Mouse (Mus musculus) MEL (cell line): ENCODE results near the gene Itpk1. TPM values are rescaled to one million over a fixed set of nuclear protein-coding genes. Genes with fewer than 3 reads are reported as not detected.
A peak's percentile ranks its signal among the peaks of the same experiment; 100 is the strongest.

Experiments
- DNase-seq: peaks from one replicate; pipeline ENCODE4 v3.0.0; 2011; ENCODE audit warnings: low read depth, low spot score
- H3K27ac ChIP-seq: 2 replicates; pipeline ENCODE4 v1.5.1; 2012; ENCODE audit warnings: low read depth, mild to moderate bottlenecking, control low read depth, low read length, moderate library complexity; ENCODE audit not compliant: control insufficient read depth
- H3K27me3 ChIP-seq, 2 experiments: fragments of 150-350 bp in 1 of 2; sonication (generic) in 1 of 2; 2 replicates each; pipeline ENCODE4 v1.6.1; 2012; ENCODE audit warnings: low read length in 2 of 2, mild to moderate bottlenecking in 2 of 2, improper control_type of control experiment in 1 of 2, moderate library complexity in 1 of 2; ENCODE audit not compliant: insufficient read depth in 2 of 2, control insufficient read depth in 1 of 2
- H3K36me3 ChIP-seq, 2 experiments: 2 replicates each; pipeline ENCODE4 v1.6.1; 2012 to 2014; ENCODE audit warnings: low read length in 2 of 2, improper control_type of control experiment in 1 of 2, inconsistent platforms in 1 of 2, mild to moderate bottlenecking in 1 of 2; ENCODE audit not compliant: insufficient read depth in 2 of 2, control insufficient read depth in 1 of 2
- H3K4me1 ChIP-seq, 2 experiments: fragments of 150-350 bp in 1 of 2; sonication (generic) in 1 of 2; 2 replicates each; pipeline ENCODE4 v1.6.1; 2012; ENCODE audit warnings: low read length in 2 of 2, improper control_type of control experiment in 1 of 2, mild to moderate bottlenecking in 1 of 2; ENCODE audit not compliant: insufficient read depth in 2 of 2, control insufficient read depth in 1 of 2
- H3K4me3 ChIP-seq, 2 experiments: fragments of 150-350 bp in 1 of 2; sonication (generic) in 1 of 2; 2 replicates each; pipeline ENCODE4 v1.5.1; 2012; ENCODE audit warnings: low read depth in 2 of 2, low read length in 2 of 2, mild to moderate bottlenecking in 2 of 2, moderate library complexity in 2 of 2, control low read depth in 1 of 2, improper control_type of control experiment in 1 of 2; ENCODE audit not compliant: control insufficient read depth in 1 of 2, insufficient read depth in 1 of 2
- H3K79me2 ChIP-seq: 2 replicates; pipeline ENCODE4 v1.6.1; 2012; ENCODE audit warnings: mild to moderate bottlenecking, low read length, moderate library complexity; ENCODE audit not compliant: control insufficient read depth, poor library complexity, insufficient read depth
- H3K9ac ChIP-seq: 2 replicates; pipeline ENCODE4 v1.6.1; 2012; ENCODE audit warnings: low read depth, mild to moderate bottlenecking, control low read depth, low read length, moderate library complexity; ENCODE audit not compliant: control insufficient read depth, poor library complexity, severe bottlenecking
- H3K9me3 ChIP-seq: fragments of 150-350 bp; sonication (generic); replicated peaks from 2 replicates; pipeline ENCODE4 v1.6.1; 2012; ENCODE audit warnings: mild to moderate bottlenecking, low read length, improper control_type of control experiment, moderate library complexity; ENCODE audit not compliant: insufficient read depth
- BHLHE40 ChIP-seq: IDR thresholded peaks from 2 replicates; pipeline ENCODE4 v1.6.1; 2012; ENCODE audit warnings: low read depth, mild to moderate bottlenecking, inconsistent platforms, low read length, improper control_type of control experiment, borderline replicate concordance
- CHD1 ChIP-seq: IDR thresholded peaks from 2 replicates; pipeline ENCODE4 v1.6.1; 2012; ENCODE audit warnings: low read depth, mild to moderate bottlenecking, inconsistent platforms, low read length, improper control_type of control experiment
- CHD2 ChIP-seq: IDR thresholded peaks from 2 replicates; pipeline ENCODE4 v1.6.1; 2011; ENCODE audit warnings: low read length, improper control_type of control experiment
- ETS1 ChIP-seq: IDR thresholded peaks from 2 replicates; pipeline ENCODE4 v1.6.1; 2012; ENCODE audit warnings: low read depth, mild to moderate bottlenecking, inconsistent platforms, low read length, improper control_type of control experiment, moderate library complexity
- GABPA ChIP-seq: IDR thresholded peaks from 2 replicates; pipeline ENCODE4 v1.6.1; 2012; ENCODE audit warnings: low read depth, mild to moderate bottlenecking, inconsistent platforms, low read length, improper control_type of control experiment, moderate library complexity
- GATA1 ChIP-seq: IDR thresholded peaks from 2 replicates; pipeline ENCODE4 v1.6.1; 2011; ENCODE audit warnings: low read depth, low read length, improper control_type of control experiment
- KAT2A ChIP-seq: conservative IDR thresholded peaks from 2 replicates; pipeline ENCODE4 v1.6.1; 2012; ENCODE audit warnings: low read depth, low read length, improper control_type of control experiment, inconsistent platforms
- MEF2A ChIP-seq: IDR thresholded peaks from 2 replicates; pipeline ENCODE4 v1.6.1; 2014; ENCODE audit warnings: low read depth, mild to moderate bottlenecking, inconsistent platforms, low read length, improper control_type of control experiment; ENCODE audit not compliant: poor library complexity, insufficient replicate concordance, severe bottlenecking; ENCODE audit errors: extremely low read depth
- MXI1 ChIP-seq: IDR thresholded peaks from 2 replicates; pipeline ENCODE4 v1.6.1; 2011; ENCODE audit warnings: mild to moderate bottlenecking, low read depth, low read length, improper control_type of control experiment
- MYB ChIP-seq: IDR thresholded peaks from 2 replicates; pipeline ENCODE4 v1.6.1; 2011; ENCODE audit warnings: mild to moderate bottlenecking, low read depth, low read length, improper control_type of control experiment
- NELFE ChIP-seq: IDR thresholded peaks from 2 replicates; pipeline ENCODE4 v1.6.1; 2011; ENCODE audit warnings: low read depth, low read length, improper control_type of control experiment
- NRF1 ChIP-seq: IDR thresholded peaks from 2 replicates; pipeline ENCODE4 v1.6.1; 2014; ENCODE audit warnings: low read depth, mild to moderate bottlenecking, inconsistent platforms, low read length, improper control_type of control experiment, moderate library complexity; ENCODE audit not compliant: poor library complexity, insufficient read depth, severe bottlenecking
- POLR2A ChIP-seq, 2 experiments: IDR thresholded peaks; 2 replicates each; pipeline ENCODE4 v1.6.1; 2011 to 2012; ENCODE audit warnings: low read length in 2 of 2, mild to moderate bottlenecking in 2 of 2, control low read depth in 1 of 2, improper control_type of control experiment in 1 of 2, low read depth in 1 of 2, moderate library complexity in 1 of 2; ENCODE audit not compliant: control insufficient read depth in 1 of 2, insufficient read depth in 1 of 2, poor library complexity in 1 of 2
- POLR2AphosphoS5 ChIP-seq: IDR thresholded peaks from 2 replicates; pipeline ENCODE4 v1.6.1; 2012; ENCODE audit warnings: low read depth, borderline replicate concordance, mild to moderate bottlenecking, inconsistent platforms, low read length, moderate library complexity, mixed read lengths
- RAD21 ChIP-seq: IDR thresholded peaks from 2 replicates; pipeline ENCODE4 v1.6.1; 2011; ENCODE audit warnings: mild to moderate bottlenecking, low read depth, low read length, improper control_type of control experiment
- RCOR1 ChIP-seq: IDR thresholded peaks from 2 replicates; pipeline ENCODE4 v1.6.1; 2012; ENCODE audit warnings: low read depth, mild to moderate bottlenecking, inconsistent platforms, low read length, improper control_type of control experiment
- SIN3A ChIP-seq: IDR thresholded peaks from 2 replicates; pipeline ENCODE4 v1.6.1; 2012; ENCODE audit warnings: low read length, improper control_type of control experiment, inconsistent platforms
- TAL1 ChIP-seq: IDR thresholded peaks from 2 replicates; pipeline ENCODE4 v1.6.1; 2012; ENCODE audit warnings: mild to moderate bottlenecking, inconsistent platforms, low read length, moderate library complexity, mixed read lengths
- TBP ChIP-seq: IDR thresholded peaks from 2 replicates; pipeline ENCODE4 v1.8.0; 2011; ENCODE audit warnings: low read depth, low read length, improper control_type of control experiment
- TCF12 ChIP-seq: IDR thresholded peaks from 2 replicates; pipeline ENCODE4 v1.6.1; 2014; ENCODE audit warnings: low read depth, mild to moderate bottlenecking, inconsistent platforms, low read length, improper control_type of control experiment, moderate library complexity
- USF1 ChIP-seq: IDR thresholded peaks from 2 replicates; pipeline ENCODE4 v1.6.1; 2014; ENCODE audit warnings: low read depth, mild to moderate bottlenecking, inconsistent platforms, low read length, improper control_type of control experiment, moderate library complexity
- ZC3H11A ChIP-seq: IDR thresholded peaks from 2 replicates; pipeline ENCODE4 v1.6.1; 2012; ENCODE audit warnings: low read depth, mild to moderate bottlenecking, inconsistent platforms, low read length, improper control_type of control experiment
- ZKSCAN1 ChIP-seq: IDR thresholded peaks from 2 replicates; pipeline ENCODE4 v1.6.1; 2012; ENCODE audit warnings: low read depth, mild to moderate bottlenecking, inconsistent platforms, low read length, improper control_type of control experiment, moderate library complexity
- polyA plus RNA-seq, 2 experiments: library from polyadenylated mRNA; stranded (reverse) in 1 of 2; unstranded in 1 of 2; fragments of >175 nt in 1 of 2; fragments of >200 nt in 1 of 2; gene quantifications; 2 replicates each; pipeline versions ENCODE4 v1.2.1 to v1.2.4; 2012; ENCODE audit warnings: low replicate concordance in 2 of 2, low read depth in 1 of 2; ENCODE audit not compliant: insufficient read length in 2 of 2, insufficient read depth in 1 of 2, missing spikeins in 1 of 2
- total RNA-seq: library from RNA; depleted of rRNA; stranded (reverse); fragments of 300-350 nt; gene quantifications from 2 replicates; pipeline ENCODE4 v1.2.3, GENCODE M21; 2012

The Itpk1 gene
- total and polyA plus RNA-seq, 3 experiments: 12.0 to 25.7 TPM; not detected in 1

DNA sequence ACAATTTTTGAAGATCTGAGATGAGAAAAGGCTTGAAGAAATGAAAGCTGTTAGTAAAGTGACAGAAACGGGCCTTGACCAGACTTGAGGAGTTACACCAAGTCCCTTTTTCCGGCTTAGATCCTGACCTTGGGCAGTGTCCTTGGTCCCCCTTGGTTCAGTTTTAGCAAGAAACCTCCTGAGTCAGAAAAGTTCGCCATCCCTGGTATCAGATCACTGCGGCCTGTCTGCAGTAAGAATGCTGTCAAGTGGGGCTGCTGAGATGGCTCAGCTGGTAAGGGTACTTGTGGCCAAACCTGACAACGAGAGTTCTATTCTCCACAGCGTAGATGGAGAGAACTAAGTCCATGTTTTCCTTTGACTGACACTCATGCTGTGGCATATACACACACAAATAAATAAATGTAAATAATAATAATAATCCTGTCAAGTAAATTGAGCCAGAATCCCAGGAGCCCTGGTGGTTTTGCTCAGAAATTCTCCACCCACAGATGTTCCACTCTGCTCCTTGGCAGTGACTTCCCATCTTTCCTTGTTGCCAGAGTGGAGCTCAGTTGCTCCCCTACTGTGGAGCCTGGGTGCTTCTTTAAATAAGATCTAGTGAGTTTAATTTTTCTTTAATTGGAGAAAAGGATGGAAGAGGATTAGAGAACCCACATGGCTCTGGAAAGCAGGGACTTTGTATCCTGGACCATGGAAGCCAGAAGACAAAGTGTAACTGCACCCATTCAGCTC lies 1.3 kb upstream of the Itpk1 start:
- peak overlapping the region; percentile 62; the same call in 1 of the 2 replicates for H3K27ac ChIP-seq
- peaks cover 0 to 5% of the 10 kb centered on the region in 2 experiments; a peak in 2 of 4 replicates for H3K36me3 ChIP-seq
- peak; percentile 70 for DNase-seq
- no peaks in the 10 kb centered on the region for H3K9me3 ChIP-seq
- H3K4me1 ChIP-seq: peaks cover 9 to 20% of the 10 kb centered on the region in 2 experiments
- peaks cover 20% of the 10 kb centered on the region for H3K79me2 ChIP-seq
- no peaks in the 10 kb centered on the region for H3K27me3 ChIP-seq
- peak overlapping the region; percentile 27 to 66 for H3K4me3 ChIP-seq
- no peak for TF ChIP-seq CHD2
- TF ChIP-seq RAD21: no peak
- peak; percentile 67 for TF ChIP-seq TBP
- no peak for TF ChIP-seq TCF12
- no peak for TF ChIP-seq SIN3A
- TF ChIP-seq ETS1: 0 out of 2 replicates have a peak, but pooled peaks have one; percentile 12
- no peak for TF ChIP-seq BHLHE40
- no peak for TF ChIP-seq GABPA
- TF ChIP-seq RCOR1: no peak
- no peak for TF ChIP-seq USF1
- TF ChIP-seq POLR2A (IDR thresholded peaks at IDR 0.05; ENCODE audit: control insufficient read depth in 1 of 2, insufficient read depth in 1 of 2, low read depth in 1 of 2, low read length in 2 of 2, poor library complexity in 1 of 2): no peak
- no peak for TF ChIP-seq TAL1
- 0 out of 2 replicates have a peak, but pooled peaks have one; percentile 3 for TF ChIP-seq ZC3H11A
- no peak for TF ChIP-seq MEF2A
- no peak for TF ChIP-seq NRF1
- TF ChIP-seq KAT2A: no peak
- TF ChIP-seq NELFE: no peak
- no peak for TF ChIP-seq MXI1
- TF ChIP-seq GATA1: 0 out of 2 replicates have a peak, but pooled peaks have one; percentile 15
- TF ChIP-seq CHD1: no peak; the same call in 1 of the 2 replicates
- no peak for TF ChIP-seq ZKSCAN1
- TF ChIP-seq POLR2AphosphoS5: no peak
- TF ChIP-seq MYB: no peak
- peak overlapping the region; percentile 83 for H3K9ac ChIP-seq
